Mouse (Mus musculus) heart, adult 9 months (tissue): ENCODE measurements around the gene Zdhhc14.

ENCODE experiments used
- DNase-seq, 2 experiments: peaks; one replicate each; pipeline ENCODE4 v3.0.0; 2022; ENCODE audit warnings: low spot score in 2 of 2

Gene Zdhhc14

DNA sequence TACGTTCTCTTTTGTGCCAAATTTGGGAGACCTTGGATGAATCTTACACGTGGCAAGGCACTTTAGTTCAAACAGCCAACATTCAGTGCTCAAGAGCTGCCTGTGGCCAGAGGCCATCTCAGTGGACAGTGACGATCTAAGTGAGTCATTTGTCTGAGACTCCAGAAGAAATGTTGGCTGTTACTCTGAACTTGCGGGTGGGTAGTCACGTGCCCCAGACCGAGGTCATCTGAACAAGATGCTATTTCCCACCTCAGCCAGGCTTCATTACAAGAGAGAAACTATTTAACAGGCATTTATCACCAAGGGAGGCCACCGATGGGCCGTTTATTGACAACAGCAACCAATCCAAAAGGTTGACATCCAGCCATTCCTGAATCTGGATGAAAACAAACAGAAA, 174.3 kb downstream of the Zdhhc14 start:
- DNase-seq, result no peak

DNA sequence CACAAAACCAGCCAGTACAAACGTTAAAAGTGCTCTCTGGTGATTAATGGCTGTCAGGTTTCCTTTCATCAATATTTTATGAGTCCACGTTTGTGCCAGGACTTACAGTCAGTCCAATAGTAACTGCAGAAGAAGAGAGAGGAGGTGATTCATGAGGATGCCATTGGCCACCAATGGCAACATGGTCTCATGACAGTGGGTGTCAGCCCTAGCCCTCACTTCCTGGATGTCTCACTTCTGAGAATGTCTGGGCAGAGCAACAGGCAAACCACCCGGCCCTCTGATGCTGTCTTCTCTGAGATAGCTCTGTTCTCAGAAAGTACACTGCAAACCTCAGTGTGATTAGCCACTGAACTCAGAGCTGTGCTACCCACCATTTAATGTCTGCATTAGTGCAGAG, 176.1 kb downstream of the Zdhhc14 start:
- DNase-seq, result no peak

DNA sequence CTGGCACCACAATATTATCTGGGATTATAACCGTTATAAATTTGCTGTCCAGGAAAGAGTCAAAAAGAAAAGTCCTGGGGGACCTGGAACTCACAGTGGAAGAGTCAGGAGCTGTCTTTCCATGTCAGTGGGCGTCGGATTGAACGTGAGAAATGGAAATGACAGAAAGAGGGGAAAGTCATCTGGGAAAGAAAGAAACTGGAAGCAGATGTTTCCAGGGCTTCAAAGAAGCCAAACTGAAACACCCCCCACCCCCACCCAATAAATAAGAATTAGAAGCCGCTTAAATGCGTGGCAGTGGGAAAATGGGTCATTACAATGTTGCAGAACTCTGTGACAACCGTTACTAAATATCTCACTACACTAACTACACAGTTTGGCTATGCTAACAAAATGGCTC, 176.6 kb downstream of the Zdhhc14 start:
- DNase-seq, result no peak

DNA sequence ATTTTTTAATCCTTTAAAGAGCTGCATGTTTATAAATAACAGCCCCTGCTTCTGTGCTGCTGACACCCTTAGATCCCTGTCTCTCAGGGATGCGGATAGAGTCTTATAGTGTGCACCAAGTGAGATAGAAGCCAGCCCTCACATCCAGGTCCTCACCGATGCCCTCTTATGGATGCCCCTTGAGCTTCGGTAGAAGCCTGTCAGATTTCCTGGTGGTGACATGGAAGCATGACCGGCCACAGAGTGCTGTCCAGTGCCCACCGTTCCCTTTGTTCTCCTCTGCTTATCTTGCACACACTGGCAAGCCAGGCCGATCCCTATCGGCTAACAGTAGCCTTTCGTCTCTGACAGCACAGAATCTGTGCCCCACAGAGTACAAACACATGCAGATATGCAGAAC, 183.6 kb downstream of the Zdhhc14 start:
- DNase-seq, result no peak

DNA sequence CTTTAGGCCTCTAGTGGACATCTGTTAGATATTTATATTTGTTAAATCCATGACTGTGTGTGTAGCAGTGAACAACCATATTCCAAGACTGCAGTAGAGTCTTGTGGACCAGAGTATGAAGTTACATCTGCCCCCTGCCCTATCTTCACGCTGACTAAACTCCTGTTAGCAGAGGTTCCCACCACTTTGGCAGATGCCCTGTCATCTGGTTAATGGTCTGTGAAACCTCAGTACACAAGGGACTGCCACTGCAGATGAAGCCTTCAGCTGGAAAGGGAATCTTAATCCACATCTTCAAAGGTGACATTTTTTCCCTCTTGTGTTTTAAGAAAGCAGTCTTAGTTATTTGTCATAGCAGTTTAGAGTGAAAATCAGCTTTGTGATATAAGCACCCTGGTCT, 187.0 kb downstream of the Zdhhc14 start:
- DNase-seq, result no peak

DNA sequence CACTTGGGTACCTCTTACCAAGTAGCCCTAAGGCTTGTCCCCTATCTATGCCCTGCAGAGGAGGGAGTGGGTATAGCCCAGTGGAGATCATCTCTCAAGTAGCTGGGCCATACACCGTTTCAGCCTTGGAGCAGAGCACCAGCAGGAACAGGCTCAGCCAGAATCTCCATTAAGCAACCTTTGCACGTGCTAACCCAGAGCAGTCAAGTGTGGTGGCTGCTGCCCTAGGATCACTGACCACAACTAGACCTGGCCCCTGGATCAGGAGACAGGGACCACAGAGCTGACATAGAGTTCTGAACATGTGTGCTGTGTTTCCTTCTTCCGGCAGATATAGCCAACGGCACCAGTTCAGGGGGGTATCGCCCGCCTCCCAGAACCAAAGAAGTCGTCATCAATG, 193.0 kb downstream of the Zdhhc14 start:
- no peak for DNase-seq

DNA sequence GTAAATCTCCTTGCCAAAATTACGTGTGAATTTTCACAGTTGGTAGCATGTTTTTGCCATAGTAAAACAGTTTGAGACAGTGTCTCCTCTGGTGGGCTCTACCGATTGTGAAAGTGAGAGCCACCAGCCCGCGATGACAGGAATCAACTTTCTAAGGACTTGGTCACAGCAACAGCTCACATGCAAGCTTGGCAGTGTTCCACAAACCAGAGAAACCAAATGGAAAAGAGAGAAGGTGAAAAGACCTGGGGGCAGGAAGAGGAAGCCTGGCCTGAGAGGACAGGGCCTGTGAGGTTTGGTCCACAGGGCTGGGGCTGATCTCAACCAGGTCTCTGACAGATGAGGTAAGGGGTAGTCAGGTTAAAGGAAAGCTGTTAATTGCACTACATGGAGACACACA, 195.5 kb downstream of the Zdhhc14 start:
- no peak for DNase-seq

DNA sequence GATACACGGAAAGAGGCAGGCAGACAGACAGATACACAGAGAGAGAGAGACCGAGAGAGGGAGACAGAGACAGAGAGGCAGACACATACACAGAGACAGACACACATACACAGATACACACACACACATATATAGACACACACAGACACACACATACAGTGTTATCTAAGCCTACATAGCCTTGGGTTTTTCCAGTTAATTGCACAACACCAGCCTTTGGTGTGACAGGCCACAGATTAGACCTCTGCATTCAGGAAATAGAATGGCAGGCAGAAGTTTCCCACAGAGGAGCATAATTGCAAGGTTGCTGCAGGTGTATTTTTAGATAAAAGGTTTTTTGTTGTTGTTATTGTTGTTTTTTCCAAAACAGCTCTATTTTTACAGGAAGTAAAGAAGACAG, 195.9 kb downstream of the Zdhhc14 start:
- DNase-seq, result no peak

DNA sequence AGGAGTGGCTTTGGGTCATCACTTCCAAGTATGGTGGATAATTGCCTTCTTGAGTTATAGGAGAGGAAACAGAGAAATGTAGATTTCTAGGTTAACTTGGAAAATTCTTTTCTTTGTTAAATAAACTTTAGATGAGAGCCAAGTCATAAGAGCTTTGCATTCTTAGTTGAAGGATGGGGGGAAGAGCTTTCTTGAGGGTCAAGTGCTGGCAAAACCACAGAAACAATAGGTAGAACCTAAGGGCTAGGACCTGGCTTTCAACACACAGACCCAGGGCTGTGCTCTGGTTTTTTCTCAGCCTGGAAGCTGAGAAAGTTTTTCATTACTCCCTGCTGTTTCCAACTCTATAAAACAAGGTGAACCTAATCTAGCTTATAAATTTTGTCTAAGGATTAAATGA, 196.3 kb downstream of the Zdhhc14 start:
- DNase-seq, result no peak

DNA sequence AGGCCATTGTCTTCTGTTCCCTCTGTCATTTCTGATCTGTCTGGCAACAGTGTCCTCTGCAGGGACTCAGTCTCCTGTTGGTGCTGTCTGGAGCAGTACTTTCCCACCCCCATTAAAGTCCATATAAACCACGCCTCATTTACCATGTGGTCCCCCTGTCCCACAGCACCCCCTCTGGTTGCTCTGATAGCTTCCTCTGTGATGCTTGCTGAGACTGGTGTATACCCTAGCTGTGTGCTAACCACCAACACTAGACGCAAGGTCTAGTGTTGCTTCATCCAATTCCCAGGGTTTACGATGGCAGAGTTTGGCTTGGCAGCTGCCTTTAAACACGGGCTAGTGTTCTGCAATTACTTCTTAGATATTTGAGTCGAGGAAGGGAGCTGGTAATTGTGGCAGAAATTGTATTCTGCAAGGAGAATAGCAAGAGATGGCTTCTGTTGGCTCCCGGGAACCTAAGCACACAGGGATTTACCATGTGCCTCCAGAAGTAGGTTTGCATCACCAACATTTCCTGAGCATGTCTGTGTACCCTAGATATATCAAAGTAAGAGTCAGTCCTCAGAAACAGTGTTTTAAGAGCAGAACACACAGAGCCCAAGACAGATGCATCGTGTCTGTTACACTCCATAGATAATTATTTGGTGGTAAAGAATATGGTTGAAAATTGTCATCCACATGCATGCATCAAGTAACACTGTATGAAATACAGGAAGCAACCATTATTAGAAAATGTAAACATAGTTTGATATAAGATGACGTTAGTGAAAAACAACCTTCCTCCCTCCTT, 198.6 kb downstream of the Zdhhc14 start:
- no peak for DNase-seq

DNA sequence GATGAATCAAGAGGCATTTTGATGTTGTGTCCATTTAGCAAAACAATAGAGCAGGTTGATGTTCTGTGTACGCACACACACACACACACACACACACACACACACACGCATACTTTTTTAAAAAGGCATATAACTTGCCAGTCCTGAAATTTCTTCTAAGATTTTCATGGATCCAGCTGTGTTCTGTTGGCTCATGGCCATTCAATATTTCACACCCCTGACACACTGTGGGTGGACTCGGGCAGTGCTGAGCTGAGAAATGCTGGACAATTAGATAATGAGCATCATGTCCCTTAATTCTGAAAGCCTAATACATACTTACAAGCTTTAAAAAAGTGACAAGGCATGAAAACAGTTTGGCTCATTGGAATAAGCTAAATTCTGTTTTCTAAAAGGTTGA, 200.3 kb downstream of the Zdhhc14 start:
- peak; percentile 10 to 23 for DNase-seq

DNA sequence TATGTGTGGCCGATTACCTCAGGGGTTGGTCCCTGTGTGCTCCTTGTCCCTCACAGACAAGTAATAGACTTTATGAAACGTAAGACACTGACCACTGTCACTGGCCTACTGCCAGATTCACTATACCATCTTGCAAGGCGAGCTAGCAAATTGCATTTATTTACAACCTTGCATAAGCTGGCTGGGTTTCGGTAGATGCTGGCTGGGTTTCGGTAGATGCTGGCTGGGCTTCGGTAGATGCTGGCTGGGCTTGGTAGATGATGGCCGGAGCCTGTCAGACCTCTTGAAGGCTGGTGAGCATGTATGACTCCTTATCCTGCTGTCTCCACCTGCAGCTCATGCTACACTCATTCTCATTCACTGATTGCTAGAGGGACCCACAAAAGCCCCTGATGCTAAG, 200.9 kb downstream of the Zdhhc14 start:
- no peak for DNase-seq

DNA sequence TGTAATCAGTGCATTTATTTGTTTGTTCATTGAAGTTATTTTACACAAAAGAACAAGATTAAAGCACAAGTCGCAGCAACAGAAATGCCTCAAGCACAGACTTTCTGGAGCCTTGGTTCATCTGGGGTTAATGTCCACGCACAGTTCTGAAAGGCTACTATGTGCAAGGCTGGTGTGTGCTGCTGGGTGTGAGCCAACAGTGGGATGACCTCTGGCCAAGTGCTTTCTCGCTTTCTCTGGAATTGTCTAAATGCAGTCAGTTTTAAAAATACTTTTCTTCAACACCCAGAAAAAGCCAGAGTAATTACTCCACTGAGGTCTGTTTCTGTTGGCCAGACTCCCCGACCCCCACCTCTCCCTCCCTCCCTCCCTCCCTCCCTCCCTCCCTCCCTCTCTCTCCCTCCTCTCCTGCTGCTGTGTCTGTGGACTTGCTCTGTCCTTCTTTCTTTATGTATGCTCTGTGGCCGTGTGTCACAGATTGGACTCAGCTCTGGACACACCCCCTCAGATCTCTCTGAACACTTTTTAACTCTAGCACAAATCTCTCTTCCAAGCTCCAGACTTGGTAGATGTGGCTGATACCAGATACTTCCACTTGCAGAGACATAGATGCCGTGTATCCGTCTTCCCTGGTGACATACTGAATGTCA, 206.2 kb downstream of the Zdhhc14 start:
- DNase-seq, result no peak

DNA sequence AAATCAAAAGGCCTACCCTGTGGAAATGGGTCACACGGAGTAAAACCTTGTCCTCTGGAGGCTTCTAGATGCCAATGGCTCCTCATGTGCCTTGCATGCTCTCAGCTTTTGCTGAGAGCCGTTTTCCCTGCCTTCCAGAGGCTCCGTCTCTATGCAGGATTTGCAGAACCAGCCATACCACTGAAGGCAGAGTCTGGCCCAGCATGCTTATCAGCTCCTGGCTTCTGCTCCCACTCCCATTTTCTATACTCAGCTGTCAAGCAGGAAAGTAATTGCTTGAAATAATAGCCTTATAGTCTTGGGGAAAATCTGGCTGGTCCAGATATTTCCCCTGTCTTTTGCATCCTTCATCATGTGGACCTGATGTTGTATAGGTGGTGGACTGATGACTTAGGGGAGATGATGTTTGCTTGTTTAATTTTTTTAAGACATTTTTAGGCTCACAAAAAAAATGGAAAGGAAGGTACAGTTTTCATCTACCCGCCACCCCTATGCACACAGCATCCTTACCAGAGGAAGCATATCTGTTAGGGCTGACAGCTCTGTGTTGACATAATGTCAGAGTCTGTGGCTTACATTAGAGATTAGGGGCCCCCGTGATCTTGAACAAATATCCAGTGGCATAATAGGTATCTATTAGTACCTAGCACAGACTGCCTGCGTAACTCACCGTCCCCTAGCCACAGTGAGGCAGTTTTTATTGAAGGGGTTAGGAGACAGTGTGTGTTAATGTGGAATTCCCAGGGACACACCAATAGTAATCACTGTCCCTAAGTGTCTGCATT, 218.2 kb downstream of the Zdhhc14 start:
- no peak for DNase-seq

DNA sequence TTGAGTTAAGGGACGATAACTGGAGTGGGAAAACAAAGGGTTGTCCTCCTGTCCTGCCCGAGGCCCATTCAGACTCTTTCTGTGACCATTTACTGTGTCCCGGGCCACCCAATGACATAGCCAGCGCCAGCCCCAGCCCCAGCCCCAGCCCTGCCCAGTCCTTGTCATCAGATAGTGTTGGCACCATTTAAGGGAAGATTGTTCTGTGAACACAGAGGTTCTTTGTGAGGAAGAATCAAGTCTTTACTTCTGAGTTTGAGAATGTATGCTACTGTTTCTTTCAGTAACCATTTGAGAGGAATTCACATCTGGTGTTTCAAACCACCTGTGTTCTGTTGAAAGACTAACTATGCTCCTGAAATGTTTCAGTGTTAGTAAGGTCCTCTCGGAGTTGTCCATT, 219.5 kb downstream of the Zdhhc14 start:
- no peak for DNase-seq

DNA sequence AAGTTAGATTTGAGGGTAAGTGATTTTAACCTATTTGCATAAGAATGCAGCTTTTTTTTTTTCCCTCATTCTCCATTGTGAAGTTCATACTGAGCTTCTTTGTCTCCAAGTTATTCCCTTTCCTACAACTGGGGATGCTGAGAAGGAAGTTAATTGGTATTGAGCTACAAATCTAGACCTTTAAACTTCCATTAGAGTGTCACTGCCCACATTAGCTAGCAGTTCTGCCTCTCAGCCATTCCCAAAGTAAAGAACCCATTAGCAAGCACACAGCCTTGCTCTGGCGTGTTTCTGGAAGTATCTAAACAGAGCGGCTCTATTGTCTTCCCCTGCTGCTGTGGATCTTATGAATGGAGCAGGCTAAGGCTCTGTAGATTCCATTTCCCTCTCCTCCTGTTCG, 220.8 kb downstream of the Zdhhc14 start:
- no peak for DNase-seq

DNA sequence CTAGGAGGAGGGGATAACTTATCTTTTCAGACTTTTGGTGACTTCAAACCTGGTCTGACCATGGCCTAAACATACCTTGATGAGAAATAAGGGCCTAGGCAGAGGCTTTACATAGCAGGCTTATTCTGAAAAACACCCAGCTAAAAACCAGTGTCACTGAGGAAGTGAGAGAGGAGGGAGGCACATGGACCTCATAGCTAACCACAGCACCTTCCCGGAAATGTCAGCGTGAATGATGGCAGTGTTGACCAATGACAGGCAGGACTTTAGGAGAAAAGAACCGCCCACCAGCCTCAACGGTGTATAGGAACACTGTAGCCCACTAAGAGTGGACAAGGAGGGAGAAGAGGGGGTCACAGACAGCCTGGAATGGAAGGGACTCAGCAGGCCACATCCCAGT, 224.6 kb downstream of the Zdhhc14 start:
- no peak for DNase-seq

DNA sequence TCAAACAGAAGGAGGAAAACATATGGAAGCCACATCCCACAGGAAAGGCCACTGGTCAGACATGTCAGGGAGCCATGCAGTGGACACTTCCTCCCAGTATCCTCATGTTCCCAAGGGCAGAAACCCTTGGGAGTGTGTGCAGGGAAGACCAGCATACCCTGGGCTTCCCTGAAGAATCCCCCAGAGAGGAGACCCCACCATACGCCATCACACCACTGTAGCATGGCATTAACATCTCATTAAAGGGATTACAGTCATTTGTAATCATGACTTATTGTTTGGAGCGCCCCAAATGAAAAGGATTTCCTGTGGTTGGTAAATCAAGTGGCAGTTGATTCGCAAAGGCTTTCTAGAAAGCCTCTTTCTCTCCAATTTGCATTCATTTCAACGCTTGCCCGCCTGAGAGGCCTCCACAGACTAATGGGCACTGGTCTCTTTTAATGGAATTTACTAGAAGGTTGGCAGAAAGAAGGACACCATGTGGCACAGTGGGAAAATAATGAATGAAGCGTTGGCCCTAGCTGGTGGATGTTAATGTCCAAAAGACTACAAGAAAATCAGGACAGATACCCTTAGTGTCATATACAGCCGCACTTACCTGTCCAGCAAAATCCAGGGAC, 226.5 kb downstream of the Zdhhc14 start:
- no peak for DNase-seq

DNA sequence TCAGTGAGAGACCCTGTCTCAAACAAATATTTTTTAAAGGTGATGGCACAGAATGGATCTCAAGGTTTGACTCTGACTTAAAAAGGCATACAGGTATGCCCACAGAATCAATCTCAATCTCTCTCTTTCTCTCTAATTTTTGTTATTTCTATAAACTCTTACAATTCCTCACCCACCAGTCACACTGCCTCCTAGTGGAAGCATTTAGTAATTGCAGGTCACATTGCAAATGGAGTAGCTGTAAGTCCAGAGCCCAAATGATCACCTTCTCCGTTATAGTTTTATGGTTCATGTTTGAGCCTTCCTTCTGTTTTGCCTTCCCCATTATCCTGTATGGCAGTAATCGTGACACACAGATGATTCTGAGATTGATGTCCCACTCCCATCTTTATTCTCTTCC, 230.4 kb downstream of the Zdhhc14 start:
- no peak for DNase-seq

DNA sequence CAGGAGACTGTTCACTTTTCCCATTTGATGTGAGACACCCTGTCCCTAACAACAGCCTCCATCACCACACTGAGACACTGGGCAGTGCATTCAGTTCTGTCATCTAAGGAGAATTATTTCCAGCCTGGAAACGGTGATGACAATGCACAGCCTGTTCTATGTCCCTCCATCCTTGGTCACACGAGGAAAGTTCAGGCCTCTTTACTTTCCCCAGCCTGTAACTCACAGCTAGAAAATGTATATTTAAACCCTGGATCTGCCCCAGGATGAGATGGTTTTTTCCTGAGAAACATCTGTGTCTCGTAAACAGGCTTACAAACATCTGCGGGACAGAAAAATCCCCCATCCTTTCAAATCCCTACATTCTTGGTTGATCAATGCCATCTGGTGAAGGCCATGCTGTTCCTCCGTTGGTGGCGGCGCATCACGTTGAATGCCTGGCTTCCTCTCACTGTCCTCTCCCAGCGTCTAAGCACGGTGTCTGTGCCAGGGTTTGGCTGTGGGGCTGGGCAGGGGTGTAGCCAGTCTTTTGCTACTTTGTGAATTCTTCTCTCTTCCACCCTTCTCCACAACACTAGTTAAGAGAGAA, 231.3 kb downstream of the Zdhhc14 start:
- DNase-seq, result peak in 1 of 2 experiments; percentile 14

DNA sequence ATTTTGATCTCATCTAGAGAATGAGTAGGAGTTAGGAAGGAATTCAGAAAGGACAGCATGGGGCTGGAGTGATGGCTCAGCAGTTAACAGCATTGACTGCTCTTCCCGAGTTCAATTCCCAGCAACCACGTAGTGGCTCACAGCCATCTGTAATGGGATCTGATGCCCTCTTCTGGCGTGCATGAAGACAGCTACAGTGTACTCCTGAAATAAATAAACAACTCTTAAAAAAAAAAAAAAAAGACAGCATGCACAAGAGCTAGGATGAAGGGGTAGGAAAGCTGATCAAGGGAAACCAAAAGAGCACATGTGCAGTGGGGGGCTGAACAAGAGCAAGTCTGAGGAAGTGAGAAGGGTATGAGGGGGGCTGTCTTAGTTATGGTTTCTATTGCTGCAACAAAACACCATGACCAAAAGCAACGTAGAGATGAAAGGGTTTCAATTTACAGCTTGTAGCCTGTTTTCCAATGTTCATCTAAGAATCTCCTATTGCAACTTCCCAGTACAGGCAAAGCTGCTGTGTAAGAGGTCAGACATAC, 237.3 kb downstream of the Zdhhc14 start:
- no peak for DNase-seq

DNA sequence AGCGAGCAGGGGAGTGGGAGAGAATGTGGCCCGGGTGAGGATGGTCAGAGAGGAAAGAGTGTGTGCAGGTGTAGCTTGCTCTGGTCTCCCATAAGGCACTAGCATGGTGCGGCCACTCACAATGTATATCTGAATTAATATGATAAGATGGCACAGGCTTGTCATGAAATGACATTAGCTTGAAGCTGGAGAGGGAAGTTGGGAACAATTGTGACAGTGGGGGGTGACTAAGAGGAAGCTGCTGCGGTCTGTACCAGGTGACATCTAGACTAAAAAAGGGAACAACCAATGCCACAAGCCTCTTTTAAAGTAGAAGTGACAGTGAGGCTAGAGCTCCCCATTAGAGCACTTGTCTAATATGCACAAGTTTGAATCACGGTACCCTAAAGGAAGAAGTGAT, 238.2 kb downstream of the Zdhhc14 start:
- DNase-seq, result peak in 1 of 2 experiments; percentile 41
